Mouse (Mus musculus) CD4-positive, CD25-positive, alpha-beta regulatory T cell, adult 9 weeks (primary cell): ENCODE data around the gene Spaca4. TPM values are rescaled to one million over a fixed set of nuclear protein-coding genes. Genes with fewer than 3 reads are reported as not detected.

Source experiments
- polyA plus RNA-seq: library from polyadenylated mRNA; unstranded; fragments of 100-300 nt; shearing (Covaris generic); gene quantifications from one replicate; pipeline ENCODE4 v1.2.1, GENCODE M21; 2017

Gene Spaca4
- not detected for polyA plus RNA-seq

GRCm38 (mm10) chr7:45725713-45726112, at the start of gene Spaca4:
TSS of gene Spaca4 (minus strand) at chr7:45725813.

GRCm38 (mm10) chr7:45720413-45721233, 5.0 kb downstream of the Spaca4 start, which contains the start of gene Fam83e:
TSS of gene Fam83e (plus strand) at chr7:45721212.

GRCm38 (mm10) chr7:45717918-45718297, 7.7 kb downstream of the Spaca4 start, which contains the start of gene Sphk2:
TSS of gene Sphk2 (minus strand) at chr7:45718002.

GRCm38 (mm10) chr7:45715090-45715708, 10.4 kb downstream of the Spaca4 start, which contains the start of gene Rpl18:
TSS of gene Rpl18 (plus strand) at chr7:45715457.

GRCm38 (mm10) chr7:45704730-45705442, 20.7 kb downstream of the Spaca4 start, which contains the start of gene Dbp:
TSS of gene Dbp (plus strand) at chr7:45705088.

GRCm38 (mm10) chr7:45699523-45700141, 26.0 kb downstream of the Spaca4 start, which contains the start of gene Car11:
TSS of gene Car11 (plus strand) at chr7:45699843.

GRCm38 (mm10) chr7:45693921-45694591, 31.6 kb downstream of the Spaca4 start, which contains the start of gene Sec1:
TSS of gene Sec1 (minus strand) at chr7:45694402.

GRCm38 (mm10) chr7:45683396-45684050, 42.1 kb downstream of the Spaca4 start, which contains the start of gene Ntn5:
TSS of gene Ntn5 (plus strand) at chr7:45684022.

Other genes starting within 250 kb of the Spaca4 start
- gene Tulp2, start 243.9 kb downstream of the Spaca4 start, polyA plus RNA-seq = 1.4 TPM
- 0.68 TPM for gene Gm45808, start 239.0 kb downstream of the Spaca4 start, polyA plus RNA-seq
- 0.88 TPM for gene Dhdh, start 237.0 kb downstream of the Spaca4 start, polyA plus RNA-seq
- 262 TPM for gene Nucb1, start 215.4 kb downstream of the Spaca4 start, polyA plus RNA-seq
- 74.3 TPM for gene Ppp1r15a, start 199.5 kb downstream of the Spaca4 start, polyA plus RNA-seq
- gene Plekha4, start 199.5 kb downstream of the Spaca4 start, polyA plus RNA-seq = 1.0 TPM
- gene Hsd17b14, start 170.9 kb downstream of the Spaca4 start, polyA plus RNA-seq = 1.2 TPM
- 84.3 TPM for gene Bcat2, start 155.7 kb downstream of the Spaca4 start, polyA plus RNA-seq
- gene Fgf21, start 110.3 kb downstream of the Spaca4 start, polyA plus RNA-seq = not detected
- not detected for gene Fut1, start 108.5 kb downstream of the Spaca4 start, polyA plus RNA-seq
- not detected for gene Izumo1, start 104.0 kb downstream of the Spaca4 start, polyA plus RNA-seq
- gene Rasip1, start 98.3 kb downstream of the Spaca4 start, polyA plus RNA-seq = 0.51 TPM
- 1.3 TPM for gene Mamstr, start 85.8 kb downstream of the Spaca4 start, polyA plus RNA-seq
- gene Fut2, start 59.4 kb downstream of the Spaca4 start, polyA plus RNA-seq = 0.25 TPM
- not detected for gene Ntn5, start 41.8 kb downstream of the Spaca4 start, polyA plus RNA-seq
- 0.16 TPM for gene Sec1, start 31.4 kb downstream of the Spaca4 start, polyA plus RNA-seq
- gene Car11, start 26.0 kb downstream of the Spaca4 start, polyA plus RNA-seq = 8.2 TPM
- 11.2 TPM for gene Dbp, start 20.7 kb downstream of the Spaca4 start, polyA plus RNA-seq
- gene Rpl18, start 10.4 kb downstream of the Spaca4 start, polyA plus RNA-seq = 2,128 TPM
- 40.0 TPM for gene Sphk2, start 7.8 kb downstream of the Spaca4 start, polyA plus RNA-seq
- 0.35 TPM for gene Fam83e, start 4.6 kb downstream of the Spaca4 start, polyA plus RNA-seq
- gene Lmtk3, start 57.9 kb upstream of the Spaca4 start, polyA plus RNA-seq = 0.07 TPM
- 3.8 TPM for gene Sult2b1, start 58.9 kb upstream of the Spaca4 start, polyA plus RNA-seq
- 25.0 TPM for gene Cyth2, start 88.8 kb upstream of the Spaca4 start, polyA plus RNA-seq
- gene Kcnj14, start 99.0 kb upstream of the Spaca4 start, polyA plus RNA-seq = 0.11 TPM
- 43.8 TPM for gene Grwd1, start 105.1 kb upstream of the Spaca4 start, polyA plus RNA-seq
- 109 TPM for gene Kdelr1, start 147.0 kb upstream of the Spaca4 start, polyA plus RNA-seq
- 0.12 TPM for gene Grin2d, start 152.6 kb upstream of the Spaca4 start, polyA plus RNA-seq
- gene Syngr4, start 170.9 kb upstream of the Spaca4 start, polyA plus RNA-seq = 0.68 TPM
- gene Tmem143, start 171.1 kb upstream of the Spaca4 start, polyA plus RNA-seq = 9.2 TPM
- gene Emp3, start 195.6 kb upstream of the Spaca4 start, polyA plus RNA-seq = 777 TPM
- 2.3 TPM for gene Ccdc114, start 198.3 kb upstream of the Spaca4 start, polyA plus RNA-seq